Mouse (Mus musculus) embryonic facial prominence, embryonic 14.5 days (tissue): ENCODE data around the gene Mtm1. TPM values are rescaled to one million over a fixed set of nuclear protein-coding genes. Genes with fewer than 3 reads are reported as not detected.

Source experiments
- ATAC-seq: fragments of 200-750 bp; cut with Nextera tagmentation; 2 replicates; pipeline ENCODE4 v1.8.0; 2017; ENCODE audit warnings: low read depth, moderate number of reproducible peaks, moderate TSS enrichment
- DNase-seq: peaks from one replicate; pipeline ENCODE4 v3.0.0-alpha.2; 2015; ENCODE audit warnings: low spot score
- H3K27ac ChIP-seq: fragments of 300-500 bp; sonication (generic); replicated peaks from 2 replicates; pipeline ENCODE4 v1.5.1; 2014; ENCODE audit warnings: low read depth, mild to moderate bottlenecking, low read length, moderate library complexity
- H3K27me3 ChIP-seq: fragments of 300-500 bp; sonication (generic); replicated peaks from 2 replicates; pipeline ENCODE4 v1.6.1; 2014; ENCODE audit warnings: low read length; ENCODE audit not compliant: control insufficient read depth, insufficient read depth
- H3K36me3 ChIP-seq: fragments of 300-500 bp; sonication (generic); 2 replicates; pipeline ENCODE4 v1.6.1; 2014; ENCODE audit warnings: low read length, mixed read lengths; ENCODE audit not compliant: control insufficient read depth, insufficient read depth
- H3K4me1 ChIP-seq: fragments of 300-500 bp; sonication (generic); 2 replicates; pipeline ENCODE4 v1.6.1; 2014; ENCODE audit warnings: antibody characterized with exemption, low read length; ENCODE audit not compliant: control insufficient read depth, insufficient read depth
- H3K4me2 ChIP-seq: fragments of 300-500 bp; sonication (generic); 2 replicates; pipeline ENCODE4 v1.6.1; 2014; ENCODE audit warnings: low read depth, mild to moderate bottlenecking, low read length, moderate library complexity, mixed read lengths
- H3K4me3 ChIP-seq: fragments of 300-500 bp; sonication (generic); 2 replicates; pipeline ENCODE4 v1.5.1; 2014; ENCODE audit warnings: low read depth, mild to moderate bottlenecking, low read length
- H3K9ac ChIP-seq: fragments of 300-500 bp; sonication (generic); 2 replicates; pipeline ENCODE4 v1.6.1; 2014; ENCODE audit warnings: low read depth, mild to moderate bottlenecking, low read length, moderate library complexity, mixed read lengths
- H3K9me3 ChIP-seq: fragments of 300-500 bp; sonication (generic); 2 replicates; pipeline ENCODE4 v1.6.1; 2016; ENCODE audit warnings: low read length; ENCODE audit not compliant: control insufficient read depth
- WGBS: fragments of 180-500 bp; shearing (Covaris S2); extraction: QIAGEN DNeasy Blood & Tissue Kit; methylation state at CpG from one replicate; pipeline ENCODE4 v1.1.7; 2014; 5-methylcytosine and 5-hydroxymethylcytosine counted together
- polyA plus RNA-seq: library from polyadenylated mRNA; unstranded; fragments of >200 nt; fragmentation: Nextera tagmentation; extraction: Ambion mirVana; gene quantifications from 2 replicates; pipeline ENCODE4 v1.2.1, GENCODE M21; 2014

Mtm1 gene
- polyA plus RNA-seq, 1 experiment from 2014 or later = 4.8 TPM

DNA sequence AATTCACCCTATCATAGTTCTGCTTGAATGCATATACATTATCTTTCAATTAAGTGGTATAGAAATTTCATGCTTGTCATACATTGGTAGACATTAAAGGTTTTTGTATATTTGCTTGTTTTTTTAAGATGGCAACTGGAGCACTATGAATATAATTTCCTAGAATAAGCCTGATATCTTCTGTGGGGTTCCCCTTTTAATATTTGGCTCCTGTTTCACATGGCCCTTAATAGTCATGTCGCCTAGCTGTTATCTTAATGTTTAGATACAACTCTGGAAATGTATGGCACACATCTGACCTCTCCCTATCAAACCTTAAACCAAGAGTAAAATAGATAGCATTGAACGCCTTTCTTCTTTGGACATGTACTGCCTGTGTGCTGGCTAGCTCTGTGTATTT lies 20.3 kb downstream of the Mtm1 start:
- no peaks in the 10 kb centered on the region; the same call in 1 of the 2 replicates for H3K27me3 ChIP-seq
- H3K4me2 ChIP-seq = no peak overlapping the region
- H3K4me1 ChIP-seq = no peaks in the 10 kb centered on the region
- no peak overlapping the region for H3K4me3 ChIP-seq
- WGBS = 81% methylated on average over 2 of the region's 2 CpGs
- H3K9ac ChIP-seq = no peak overlapping the region
- H3K27ac ChIP-seq = no peak overlapping the region
- no peaks in the 10 kb centered on the region for H3K9me3 ChIP-seq
- H3K36me3 ChIP-seq = no peaks in the 10 kb centered on the region
- DNase-seq = no peak
- ATAC-seq = no peak

GRCm38 (mm10) chrX:71256422-71256821 lies 45.9 kb downstream of the Mtm1 start:
- H3K9ac ChIP-seq = no peak overlapping the region
- H3K4me1 ChIP-seq = no peaks in the 10 kb centered on the region
- WGBS = 70% methylated on average over 1 of the region's 1 CpGs
- no peaks in the 10 kb centered on the region for H3K27me3 ChIP-seq
- no peaks in the 10 kb centered on the region for H3K36me3 ChIP-seq
- no peaks in the 10 kb centered on the region for H3K9me3 ChIP-seq
- H3K4me2 ChIP-seq = no peak overlapping the region
- H3K4me3 ChIP-seq = no peak overlapping the region
- ATAC-seq = no peak
- no peak overlapping the region for H3K27ac ChIP-seq
- no peak for DNase-seq

- 96% methylated on average over 4 of the region's 4 CpGs for WGBS
- no peak for ATAC-seq
- Histone ChIP-seq H3K9ac (no peak overlapping the region), H3K4me2 (no peak overlapping the region), H3K4me3 (no peak overlapping the region), H3K36me3 (no peaks in the 10 kb centered on the region), H3K9me3 (no peaks in the 10 kb centered on the region), H3K27ac (no peak overlapping the region), H3K27me3 (no peaks in the 10 kb centered on the region), H3K4me1 (no peaks in the 10 kb centered on the region)
- no peak for DNase-seq
Observed at GRCm38 (mm10) chrX:71260857-71261256, 50.3 kb downstream of the Mtm1 start.

DNA sequence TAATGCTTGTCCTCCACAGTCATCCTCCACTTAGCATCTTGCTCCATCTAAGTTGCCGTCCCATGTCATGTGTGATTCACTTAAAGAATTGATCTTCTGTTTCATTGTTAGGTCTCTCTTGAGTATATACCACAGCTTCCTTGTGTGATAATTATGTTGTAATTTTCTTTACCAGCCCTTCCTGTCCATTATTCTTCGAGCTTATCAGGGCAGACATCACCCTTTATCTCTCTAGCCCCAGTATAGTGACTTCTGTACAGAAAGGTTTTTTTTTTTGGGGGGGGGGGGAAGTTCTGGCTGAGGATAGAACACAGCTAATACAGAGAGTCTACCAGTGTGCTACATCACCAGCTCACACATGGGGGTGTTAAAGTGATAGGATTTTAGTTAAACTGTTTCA lies 53.7 kb downstream of the Mtm1 start:
- Histone ChIP-seq H3K4me1 (no peaks in the 10 kb centered on the region), H3K4me3 (no peak overlapping the region), H3K9ac (no peak overlapping the region), H3K36me3 (no peaks in the 10 kb centered on the region), H3K9me3 (no peaks in the 10 kb centered on the region), H3K27ac (no peak overlapping the region), H3K4me2 (no peak overlapping the region), H3K27me3 (no peaks in the 10 kb centered on the region)
- WGBS = 77% methylated on average over 2 of the region's 2 CpGs
- ATAC-seq = no peak
- DNase-seq = no peak

- no peaks in the 10 kb centered on the region for H3K9me3 ChIP-seq
- DNase-seq = no peak
- no peak for ATAC-seq
- WGBS = 46% methylated on average over 1 of the region's 1 CpGs
- H3K4me3 ChIP-seq = no peak overlapping the region
- H3K9ac ChIP-seq = no peak overlapping the region
- H3K4me2 ChIP-seq = no peak overlapping the region
- H3K36me3 ChIP-seq = no peaks in the 10 kb centered on the region
- H3K4me1 ChIP-seq = no peaks in the 10 kb centered on the region
- no peak overlapping the region for H3K27ac ChIP-seq
- no peaks in the 10 kb centered on the region for H3K27me3 ChIP-seq
Observed at GRCm38 (mm10) chrX:71268972-71269371, 58.4 kb downstream of the Mtm1 start.

DNA sequence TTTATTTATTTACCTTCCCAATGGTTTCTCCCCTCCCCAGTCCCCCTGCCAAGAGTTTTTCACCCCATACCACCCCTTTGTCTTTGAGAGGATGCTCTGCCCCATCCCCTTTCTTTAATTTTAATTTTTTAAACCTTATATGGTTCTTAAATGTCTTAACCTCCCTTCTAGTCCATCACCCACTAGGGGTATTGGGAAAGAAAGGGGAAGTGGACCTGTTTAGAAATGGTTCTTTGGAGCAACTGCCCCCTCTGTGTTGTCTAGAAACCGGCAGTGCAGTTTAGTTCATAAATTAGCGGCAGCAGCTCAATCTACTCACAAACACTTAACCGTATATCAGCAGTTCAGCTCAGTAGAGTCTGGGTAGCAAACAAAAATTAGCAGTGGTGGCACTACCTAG lies 63.6 kb downstream of the Mtm1 start:
- no peaks in the 10 kb centered on the region for H3K36me3 ChIP-seq
- no peak for DNase-seq
- no peaks in the 10 kb centered on the region for H3K4me1 ChIP-seq
- no peak overlapping the region for H3K4me2 ChIP-seq
- no peak overlapping the region for H3K4me3 ChIP-seq
- no peak overlapping the region for H3K9ac ChIP-seq
- no peak for ATAC-seq
- no peaks in the 10 kb centered on the region for H3K27me3 ChIP-seq
- no peaks in the 10 kb centered on the region for H3K9me3 ChIP-seq
- 93% methylated on average over 3 of the region's 3 CpGs for whole genome bisulfite sequencing
- no peak overlapping the region for H3K27ac ChIP-seq

GRCm38 (mm10) chrX:71285473-71285872 lies 74.9 kb downstream of the Mtm1 start:
- Histone ChIP-seq H3K4me1 (no peaks in the 10 kb centered on the region), H3K36me3 (no peaks in the 10 kb centered on the region), H3K9me3 (no peaks in the 10 kb centered on the region), H3K27me3 (0 out of 2 replicates have a peak, but pooled peaks cover 3% of the 10 kb centered on the region), H3K4me2 (no peak overlapping the region), H3K4me3 (no peak overlapping the region), H3K27ac (no peak overlapping the region), H3K9ac (no peak overlapping the region)
- DNase-seq (no peak), ATAC-seq (no peak)
- 80% methylated on average over 3 of the region's 3 CpGs for WGBS

GRCm38 (mm10) chrX:71287088-71287487 lies 76.5 kb downstream of the Mtm1 start:
- no peak for DNase-seq
- H3K27me3 ChIP-seq = 0 out of 2 replicates have a peak, but pooled peaks cover 3% of the 10 kb centered on the region
- ATAC-seq = no peak
- no peaks in the 10 kb centered on the region for H3K36me3 ChIP-seq
- H3K4me3 ChIP-seq = no peak overlapping the region
- H3K4me1 ChIP-seq = no peaks in the 10 kb centered on the region
- 90% methylated on average over 7 of the region's 7 CpGs for WGBS
- H3K27ac ChIP-seq = no peak overlapping the region
- no peaks in the 10 kb centered on the region for H3K9me3 ChIP-seq
- H3K9ac ChIP-seq = no peak overlapping the region
- H3K4me2 ChIP-seq = no peak overlapping the region

GRCm38 (mm10) chrX:71294191-71294590 lies 83.6 kb downstream of the Mtm1 start:
- 72% methylated on average over 2 of the region's 2 CpGs for WGBS
- H3K9ac ChIP-seq = no peak overlapping the region
- no peak for ATAC-seq

More at GRCm38 (mm10) chrX:71294191-71294590, 83.6 kb downstream of the Mtm1 start:
- H3K27me3 ChIP-seq = peaks cover 4% of the 10 kb centered on the region; the same call in 1 of the 2 replicates
- no peaks in the 10 kb centered on the region for H3K9me3 ChIP-seq
- no peaks in the 10 kb centered on the region for H3K4me1 ChIP-seq
- H3K4me3 ChIP-seq = no peak overlapping the region
- no peak for DNase-seq
- no peak overlapping the region for H3K4me2 ChIP-seq
- H3K36me3 ChIP-seq = no peaks in the 10 kb centered on the region
- H3K27ac ChIP-seq = no peak overlapping the region
